Mouse (Mus musculus): ENCODE results near the gene Pfdn6.

Gene Pfdn6

DNA sequence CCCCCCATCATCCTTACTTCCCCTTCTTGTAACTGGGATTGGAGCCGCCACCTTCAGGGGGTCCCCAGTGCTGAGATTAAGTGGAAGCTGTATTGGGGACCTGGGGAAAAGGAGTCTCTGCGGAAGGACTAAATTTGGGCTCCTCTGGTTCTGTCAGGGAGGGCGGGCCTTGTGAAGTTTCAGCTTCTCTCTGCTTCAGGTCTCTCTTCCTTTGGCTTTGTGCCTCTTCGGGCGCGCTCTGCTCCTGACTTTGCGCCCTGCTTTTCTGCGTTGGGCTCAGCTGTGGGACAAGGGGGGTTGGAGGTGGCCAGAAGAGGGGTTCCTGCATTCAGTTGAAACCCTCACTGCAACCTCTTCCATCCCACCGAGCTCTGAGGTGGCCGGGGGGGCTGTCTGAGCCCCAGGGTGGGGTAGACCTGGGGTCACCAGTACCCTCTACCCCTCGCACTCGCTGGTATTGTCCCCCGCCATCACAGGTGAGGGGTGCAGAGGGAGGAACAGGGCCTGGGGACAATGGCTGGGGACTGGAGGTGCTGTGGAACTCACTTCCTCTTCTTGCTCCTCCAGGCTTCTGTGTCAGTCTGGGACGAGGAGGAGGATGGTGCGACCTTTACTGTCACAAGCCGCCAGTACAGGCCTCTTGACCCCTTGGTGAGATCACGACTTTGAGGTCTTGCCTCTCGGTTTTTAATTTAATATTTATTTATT lies 8.8 kb downstream of the Pfdn6 start:
- DNase-seq: no peak

DNA sequence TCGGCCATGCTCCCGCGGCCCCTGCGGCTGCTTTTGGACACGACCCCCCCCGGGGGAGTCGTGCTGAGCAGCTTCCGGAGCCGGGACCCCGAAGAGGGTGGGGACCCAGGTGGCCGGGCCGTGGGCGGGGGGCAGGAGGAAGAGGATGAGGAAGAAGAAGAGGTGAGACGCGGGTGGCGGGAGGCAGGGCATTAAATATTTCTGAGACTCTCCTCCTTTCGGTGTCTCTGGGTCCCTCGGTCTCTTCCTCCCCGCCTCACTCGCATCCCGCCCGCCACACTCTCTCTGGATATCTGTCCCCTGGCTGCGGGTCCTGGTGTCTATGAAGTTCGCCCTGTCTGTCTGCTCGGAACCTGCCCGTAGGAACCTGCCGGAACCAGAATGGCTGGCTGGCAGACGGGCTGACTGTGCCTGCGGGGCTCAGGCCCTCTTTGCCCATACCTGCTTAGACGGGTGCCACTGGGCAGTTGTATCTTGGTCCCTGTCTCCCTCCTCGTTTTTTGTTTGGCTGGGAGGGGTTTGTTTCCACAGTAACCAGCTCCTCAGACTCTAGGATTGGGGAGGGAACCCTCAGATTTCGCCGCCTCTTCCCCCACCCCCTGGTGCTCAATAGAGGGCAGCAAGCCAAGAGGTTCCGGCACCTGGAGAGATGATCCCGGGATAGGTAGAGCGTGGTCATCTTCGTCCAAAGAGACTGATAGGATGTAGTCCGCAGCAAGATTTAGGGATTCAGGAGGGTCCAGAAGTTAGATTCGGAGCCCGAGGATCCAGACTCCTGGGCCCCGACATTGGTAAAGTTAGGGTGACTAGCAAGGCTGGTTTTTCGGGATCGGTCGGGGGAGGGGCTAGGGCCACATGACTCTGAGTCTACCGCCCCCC lies 9.6 kb downstream of the Pfdn6 start:
- peak; percentile 68 for DNase-seq

DNA sequence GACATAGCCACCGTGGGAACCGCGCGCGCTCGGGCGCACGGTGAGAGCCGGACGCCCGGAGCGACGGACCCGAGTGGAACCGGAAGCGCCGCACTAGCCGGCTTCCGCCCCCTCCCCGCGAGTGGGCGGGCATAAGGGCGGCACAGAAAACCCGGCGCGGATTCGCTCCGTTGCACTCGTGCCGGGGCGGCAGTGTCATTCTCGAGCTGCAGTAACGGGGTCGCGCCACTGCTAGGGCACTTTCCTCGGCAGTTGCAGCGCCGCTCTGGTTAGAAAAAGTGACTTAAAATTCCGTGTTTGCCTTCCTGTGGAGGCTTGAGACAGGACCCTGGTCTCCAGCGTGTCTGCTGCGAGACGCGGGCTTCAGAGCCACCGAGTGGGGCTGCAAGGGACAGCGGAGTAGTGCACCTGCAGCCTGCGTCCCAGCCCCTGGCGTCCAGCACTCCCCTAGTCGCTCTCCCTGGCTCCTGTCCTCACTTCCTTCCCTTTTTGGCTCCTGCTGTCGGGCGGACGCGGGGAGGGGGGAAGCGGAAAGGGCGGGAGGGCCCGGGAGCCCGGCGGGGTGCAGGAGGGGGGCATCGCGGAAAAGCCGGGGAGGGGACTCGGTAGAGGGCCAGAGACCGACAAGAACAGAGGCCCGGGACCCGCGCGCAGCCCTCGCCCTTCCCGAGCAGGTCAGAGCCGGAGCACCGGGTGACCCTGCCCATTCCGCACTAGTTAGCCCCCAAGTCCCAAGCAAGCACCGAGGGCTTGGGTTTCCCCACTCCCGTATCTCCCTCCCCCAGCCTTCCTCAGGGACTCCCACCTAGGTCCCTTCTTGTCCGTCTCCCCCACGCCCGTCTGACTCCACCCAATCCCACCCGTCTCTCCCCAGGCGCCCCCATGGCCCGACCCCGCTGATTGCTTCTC lies 10.5 kb downstream of the Pfdn6 start, which contains the start of gene Rgl2:
TSS of gene Rgl2 (plus strand) at position 173 of the 909 bp plus-strand sequence.
- DNase-seq: peak; percentile 98 to 99

DNA sequence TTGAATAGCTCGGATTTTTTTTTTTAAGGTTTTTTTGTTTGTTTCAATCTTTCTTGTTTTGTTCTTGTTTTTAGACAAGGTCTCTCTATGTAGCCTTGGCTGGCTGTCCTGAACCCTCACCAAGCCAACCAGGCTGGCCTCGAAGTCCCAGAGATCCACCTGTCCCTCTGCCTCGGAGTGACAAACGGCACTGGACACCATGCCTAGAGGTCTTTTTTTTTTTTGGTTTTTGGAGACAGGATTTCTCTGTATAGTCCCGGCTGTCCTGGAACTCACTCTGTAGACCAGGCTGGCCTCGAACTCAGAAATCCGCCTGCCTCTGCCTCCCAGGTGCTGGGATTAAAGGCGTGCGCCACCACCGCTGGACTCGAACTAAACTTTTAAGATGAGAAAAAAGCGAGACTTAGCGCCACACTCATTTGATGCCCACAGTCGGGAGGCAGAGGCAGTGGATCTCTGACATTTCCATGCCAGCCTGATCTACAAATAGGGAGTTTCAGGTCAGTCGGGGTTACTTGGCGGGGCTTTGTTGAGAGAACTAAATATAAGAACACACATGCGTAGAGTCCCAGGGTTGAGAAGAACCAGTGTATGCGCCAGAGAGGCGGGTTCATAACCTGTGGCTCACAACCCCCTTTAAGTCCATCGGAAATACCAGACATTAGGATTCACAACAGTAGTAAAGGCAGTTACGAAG lies 11.7 kb downstream of the Pfdn6 start:
- no peak for DNase-seq

DNA sequence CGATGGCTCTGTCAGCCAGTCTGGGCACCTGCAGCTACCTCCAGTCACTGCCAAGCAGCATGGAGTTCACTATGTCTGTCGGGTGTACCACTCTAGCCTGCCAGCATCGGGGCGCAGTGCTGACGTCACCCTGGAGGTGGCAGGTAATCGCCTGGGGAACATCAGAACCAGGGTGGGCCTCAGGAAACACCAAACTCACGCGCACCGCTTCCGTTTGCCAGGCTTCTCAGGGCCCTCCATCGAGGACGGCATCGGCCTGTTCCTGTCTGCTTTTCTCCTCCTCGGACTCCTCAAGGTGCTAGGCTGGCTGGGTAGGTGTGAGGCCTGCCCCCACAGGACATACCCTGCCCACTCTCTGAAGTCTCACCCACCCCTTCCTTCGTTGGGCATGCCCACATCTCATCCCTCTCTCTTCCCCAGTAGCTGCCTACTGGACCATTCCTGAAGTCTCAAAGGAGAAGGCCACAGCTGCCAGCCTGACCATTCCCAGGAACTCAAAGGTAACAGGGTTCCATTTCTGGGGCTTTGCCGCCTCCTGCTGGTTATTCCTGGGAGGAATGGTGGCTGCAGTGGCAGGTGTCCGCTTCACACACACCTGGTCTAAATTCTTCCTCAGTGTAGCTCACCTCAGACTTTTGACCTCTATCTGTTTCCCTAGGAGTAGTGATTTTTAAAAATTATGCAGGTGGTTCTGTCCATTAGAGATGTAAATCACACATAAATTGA lies 13.8 kb downstream of the Pfdn6 start:
- peak; percentile 39 to 44 for DNase-seq

DNA sequence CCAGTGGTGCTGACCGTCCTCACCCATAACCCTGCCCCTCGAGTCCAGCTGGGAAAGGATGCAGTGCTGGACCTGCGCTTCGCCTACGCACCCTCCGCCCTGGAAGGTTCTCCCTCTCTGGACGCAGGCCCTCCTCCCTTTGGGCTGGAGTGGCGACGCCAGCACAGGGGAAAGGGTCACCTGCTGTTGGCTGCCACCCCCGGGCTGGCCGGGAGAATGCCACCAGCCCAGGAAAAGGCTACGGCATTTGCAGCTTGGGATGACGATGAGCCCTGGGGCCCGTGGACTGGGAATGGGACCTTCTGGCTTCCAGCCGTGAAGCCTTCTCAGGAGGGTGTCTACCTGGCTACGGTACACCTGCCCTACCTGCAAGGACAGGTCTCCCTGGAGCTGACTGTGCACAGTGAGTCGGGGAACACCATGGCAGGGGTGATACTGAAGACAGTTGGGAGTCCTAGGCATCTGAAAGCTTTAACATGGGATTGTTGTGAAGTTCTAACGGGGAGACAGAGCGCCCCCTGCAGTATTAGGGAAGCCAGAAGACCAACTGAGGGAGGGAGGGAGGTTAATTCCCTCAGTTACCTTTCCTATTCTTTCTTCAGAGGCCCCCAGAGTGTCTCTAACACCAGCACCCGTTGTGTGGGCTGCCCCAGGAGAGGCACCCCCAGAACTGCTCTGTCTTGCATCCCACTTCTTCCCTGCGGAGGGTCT lies 14.6 kb downstream of the Pfdn6 start:
- DNase-seq: no peak

DNA sequence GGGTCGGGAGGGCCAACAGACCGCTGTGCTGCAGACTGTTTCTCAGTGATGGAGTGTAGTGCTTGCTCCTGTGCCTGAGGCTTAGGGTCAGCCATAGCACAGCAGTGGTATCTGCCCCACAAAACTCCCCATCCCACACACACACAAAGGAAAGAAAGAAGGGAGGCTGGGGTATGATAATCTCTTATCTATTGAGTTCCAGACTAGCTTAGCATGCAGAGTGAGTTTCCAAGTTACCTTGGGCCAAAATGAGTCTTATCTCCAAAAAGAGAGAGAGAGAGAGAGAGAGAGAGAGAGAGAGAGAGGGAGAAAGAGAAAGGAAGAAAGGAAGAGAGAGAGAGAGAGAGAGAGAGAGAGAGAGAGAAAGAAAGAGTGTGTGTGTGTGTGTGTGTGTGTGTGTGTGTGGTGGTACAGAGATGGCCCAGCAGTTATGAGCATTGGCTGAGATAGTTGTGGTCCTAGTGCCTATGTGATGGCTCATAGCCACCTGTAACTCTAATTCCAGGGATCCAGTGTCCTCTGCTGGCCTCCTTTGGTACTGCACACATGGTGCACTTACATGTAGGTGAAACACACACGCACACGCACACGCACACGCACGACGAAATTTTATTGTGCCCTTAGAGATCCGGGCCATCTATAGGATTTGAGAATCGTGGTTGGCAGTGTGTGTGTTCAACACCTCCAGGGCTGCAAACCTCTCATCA lies 15.4 kb downstream of the Pfdn6 start:
- DNase-seq: peak; percentile 66 to 82

DNA sequence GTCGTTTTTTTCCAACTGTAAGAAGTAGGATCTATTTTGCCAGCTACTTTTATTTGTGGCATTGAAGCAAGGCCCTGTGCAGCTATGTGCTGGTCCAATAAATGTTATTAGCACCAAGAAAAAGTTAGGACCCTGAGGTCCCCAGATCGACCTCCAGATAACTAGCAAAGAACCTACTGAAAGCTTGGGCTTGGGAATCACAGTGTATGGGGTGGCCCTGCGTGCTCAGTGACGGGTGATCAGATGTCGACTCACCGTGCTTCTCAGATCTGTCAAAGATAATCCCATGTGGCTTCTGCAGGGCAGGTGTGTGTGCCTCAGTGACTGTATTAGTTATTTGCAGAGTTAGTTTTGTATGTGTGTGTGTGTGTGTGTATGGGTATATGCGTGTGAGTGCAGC lies 18.8 kb downstream of the Pfdn6 start:
- DNase-seq: no peak

DNA sequence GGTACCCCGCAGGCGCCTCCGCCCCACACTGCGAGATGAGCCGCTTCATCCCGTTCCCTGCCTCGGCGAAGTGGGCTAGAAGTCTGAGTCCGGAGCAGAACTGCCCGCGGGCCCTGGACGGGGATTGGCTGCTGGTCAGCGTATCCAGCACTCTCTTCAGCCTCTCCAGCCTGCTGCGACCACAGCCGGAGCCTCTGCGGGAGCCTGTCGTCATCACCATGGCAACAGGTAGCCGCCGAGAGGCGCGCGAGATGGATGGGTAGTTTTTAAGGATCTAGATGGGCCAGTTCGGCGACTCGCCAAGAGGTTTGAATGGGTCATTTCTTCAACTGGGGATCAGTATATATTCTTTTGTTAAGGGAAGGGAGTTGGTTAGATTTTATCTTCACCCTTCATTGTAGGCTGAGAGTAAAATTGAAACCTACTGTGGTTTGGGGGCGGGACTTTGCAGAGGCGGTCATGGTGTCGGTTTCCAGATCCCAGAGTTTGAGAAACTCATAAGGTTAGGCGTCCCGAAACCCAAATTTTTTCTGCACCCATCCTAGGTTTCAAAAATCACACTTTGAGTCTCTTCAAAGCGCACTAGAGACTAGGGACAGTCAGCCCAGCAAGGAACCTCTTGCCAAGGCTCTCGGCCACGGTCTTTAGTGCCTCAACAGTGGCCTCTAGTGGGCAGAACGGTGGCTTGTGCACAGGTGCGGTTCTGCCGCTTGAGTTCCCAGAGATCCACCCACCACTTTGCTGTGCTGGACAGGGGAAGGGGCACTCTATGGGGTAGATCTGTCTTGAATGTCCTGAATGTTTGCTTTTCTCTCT lies 19.7 kb downstream of the Pfdn6 start:
- peak; percentile 95 to 97 for DNase-seq

DNA sequence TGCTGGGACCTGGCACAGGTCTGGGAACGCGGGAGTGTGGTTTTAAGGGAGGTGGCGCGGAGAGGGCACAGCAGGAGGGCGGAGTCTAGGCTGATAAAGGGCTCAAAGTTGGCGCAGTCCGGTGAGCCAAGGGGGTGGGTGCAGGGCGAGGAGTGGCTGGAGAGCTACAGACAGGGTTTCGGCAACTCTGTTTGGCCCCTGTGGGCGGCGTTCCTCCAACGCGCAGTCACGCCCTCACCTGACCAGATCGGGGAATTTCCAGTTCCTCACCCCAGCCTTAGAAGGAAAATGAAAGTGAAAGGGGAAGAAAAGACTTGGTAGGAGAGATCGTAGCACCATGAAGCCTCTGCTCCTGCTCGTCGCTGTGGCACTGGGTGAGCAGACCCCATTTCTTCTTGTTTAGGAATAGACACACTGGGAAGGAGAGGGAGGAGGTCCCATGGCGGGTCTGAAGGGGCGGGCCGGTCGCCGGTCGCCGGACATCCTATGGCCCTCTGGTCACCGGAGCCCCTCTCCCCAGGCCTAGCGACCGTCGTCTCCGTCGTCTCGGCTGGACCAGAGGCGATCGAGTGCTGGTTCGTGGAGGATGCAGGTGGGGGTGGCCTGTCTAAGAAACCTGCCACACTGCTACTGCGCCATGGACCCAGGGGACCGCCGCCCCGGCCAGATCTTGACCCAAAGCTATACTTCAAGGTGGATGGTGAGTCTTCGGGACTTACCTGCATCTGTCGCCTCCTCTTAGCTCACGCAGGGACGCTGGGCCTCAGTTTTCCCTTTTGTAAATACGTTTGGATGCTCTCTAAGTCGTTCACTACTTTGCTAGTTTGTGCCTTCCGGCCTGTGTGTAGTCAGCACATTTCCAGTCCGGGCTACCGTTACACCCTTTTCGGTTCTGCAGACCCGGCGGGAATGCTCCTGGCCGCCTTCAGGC lies 20.5 kb downstream of the Pfdn6 start:
- DNase-seq: peak; percentile 75

DNA sequence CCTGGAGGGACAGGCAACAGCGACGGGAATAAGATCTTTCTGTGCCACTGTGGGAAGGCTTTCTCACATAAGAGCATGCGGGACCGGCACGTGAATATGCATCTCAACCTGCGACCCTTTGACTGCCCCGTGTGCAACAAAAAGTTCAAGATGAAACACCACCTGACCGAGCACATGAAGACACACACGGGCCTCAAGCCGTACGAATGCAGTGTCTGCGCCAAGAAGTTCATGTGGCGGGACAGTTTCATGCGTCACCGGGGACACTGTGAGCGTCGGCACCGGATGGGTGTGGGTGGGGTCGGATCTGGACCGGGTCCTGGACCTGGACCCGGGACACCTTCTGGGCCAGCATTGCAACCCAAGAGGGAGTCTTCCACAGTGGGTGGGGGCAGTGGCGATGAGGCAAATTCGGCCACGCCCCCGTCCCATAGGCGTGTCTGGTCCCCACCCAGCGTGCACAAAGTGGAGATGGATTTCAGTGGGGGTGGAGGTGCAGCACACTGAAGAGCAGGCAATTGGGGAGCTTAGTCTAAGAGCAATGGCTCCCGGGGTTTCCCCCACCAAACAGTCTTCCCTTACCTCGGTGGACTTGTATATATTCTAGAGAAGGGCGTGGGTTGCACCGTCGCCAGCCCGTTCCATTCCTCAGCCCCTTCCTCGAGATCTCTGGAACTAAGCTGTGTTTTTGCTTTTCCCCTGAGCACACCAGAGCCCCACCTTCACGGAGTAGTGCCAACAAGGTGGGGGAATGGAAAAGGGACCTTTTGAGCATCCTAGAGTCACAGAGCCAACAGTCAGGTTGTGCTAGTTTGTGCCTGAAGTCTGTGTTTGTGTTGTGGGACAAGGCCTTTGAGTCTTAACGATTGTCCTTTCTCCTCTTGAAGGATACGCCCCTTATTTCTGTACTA lies 21.6 kb downstream of the Pfdn6 start:
- DNase-seq: peak; percentile 36 to 43

DNA sequence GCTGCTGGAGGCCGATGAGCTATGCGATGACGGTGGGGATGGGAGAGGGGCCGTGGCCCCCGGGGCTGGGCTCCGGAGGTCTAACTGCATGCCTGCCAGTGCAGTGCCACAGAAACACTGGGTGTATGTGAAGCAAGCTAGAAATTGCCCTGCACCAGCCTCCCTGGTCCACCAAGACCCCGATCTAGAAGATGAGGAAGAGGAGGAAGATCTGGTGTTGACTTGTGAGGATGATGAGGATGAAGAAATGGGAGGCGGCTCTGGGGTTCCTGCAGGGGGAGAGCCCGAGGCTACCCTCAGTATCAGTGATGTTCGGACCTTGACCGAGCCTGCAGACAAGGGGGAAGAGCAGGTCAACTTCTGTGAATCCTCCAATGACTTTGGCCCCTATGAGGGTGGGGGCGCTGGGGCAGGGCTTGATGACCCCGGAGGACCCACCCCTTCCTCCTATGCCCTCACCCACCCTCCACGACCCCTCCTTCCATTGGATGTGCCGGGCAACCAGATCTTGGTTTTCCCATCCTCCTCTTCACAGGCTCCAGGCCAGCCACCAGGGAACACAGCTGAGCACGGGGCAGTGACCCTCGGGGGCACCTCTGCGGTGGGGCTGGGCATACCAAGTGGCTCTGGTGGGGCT lies 22.4 kb downstream of the Pfdn6 start:
- DNase-seq: peak in 1 of 2 experiments; percentile 19

DNA sequence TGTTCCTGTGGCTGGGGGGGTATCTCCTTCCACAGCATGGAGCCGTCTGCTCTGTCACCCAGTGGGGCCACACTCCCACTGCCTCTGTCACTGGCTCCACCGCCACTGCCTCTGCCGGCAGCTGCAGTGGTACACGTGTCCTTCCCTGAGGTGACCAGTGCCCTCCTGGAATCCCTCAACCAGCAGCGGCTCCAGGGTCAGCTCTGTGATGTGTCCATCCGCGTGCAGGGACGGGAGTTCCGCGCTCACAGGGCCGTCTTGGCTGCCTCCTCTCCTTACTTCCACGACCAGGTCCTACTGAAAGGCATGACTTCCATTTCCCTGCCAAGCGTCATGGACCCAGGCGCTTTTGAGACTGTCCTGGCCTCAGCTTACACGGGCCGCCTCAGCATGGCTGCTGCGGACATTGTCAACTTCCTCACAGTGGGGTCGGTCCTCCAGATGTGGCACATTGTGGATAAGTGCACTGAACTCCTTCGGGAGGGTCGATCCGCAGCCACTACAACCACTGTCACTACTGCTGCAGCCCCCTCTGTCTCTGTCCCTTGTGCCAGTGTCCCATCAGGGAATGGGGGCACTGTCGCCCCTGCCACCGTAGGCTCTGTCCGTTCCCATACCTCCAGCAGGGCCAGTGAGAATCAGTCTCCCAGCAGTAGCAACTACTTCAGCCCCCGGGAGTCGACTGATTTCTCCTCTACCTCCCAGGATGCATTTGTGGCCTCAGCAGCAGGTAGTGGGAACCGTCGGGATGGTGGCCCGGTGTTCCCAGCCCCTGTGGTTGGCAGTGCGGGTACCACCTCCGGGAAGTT lies 23.1 kb downstream of the Pfdn6 start:
- DNase-seq: peak in 1 of 2 experiments; percentile 35

DNA sequence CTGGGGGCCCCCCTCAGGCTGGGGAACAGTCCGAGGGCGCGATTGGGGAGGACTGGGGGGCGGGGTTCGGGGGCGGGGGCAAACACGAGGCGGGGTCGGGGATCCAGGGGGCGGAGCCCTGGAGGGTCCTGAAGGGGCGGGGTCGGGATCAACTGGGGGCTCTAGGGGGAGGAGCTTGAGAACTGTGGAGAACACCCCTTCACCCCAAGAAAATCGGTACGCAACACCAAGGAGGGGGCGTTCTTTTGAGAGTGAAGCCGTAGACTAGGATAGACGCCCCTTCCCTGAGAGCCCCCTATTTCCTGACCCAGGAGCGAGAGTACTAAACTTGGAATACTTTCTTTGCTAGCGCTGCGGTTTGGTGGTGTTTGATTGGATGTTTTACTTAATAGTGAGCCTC lies 23.8 kb downstream of the Pfdn6 start:
- DNase-seq: no peak

DNA sequence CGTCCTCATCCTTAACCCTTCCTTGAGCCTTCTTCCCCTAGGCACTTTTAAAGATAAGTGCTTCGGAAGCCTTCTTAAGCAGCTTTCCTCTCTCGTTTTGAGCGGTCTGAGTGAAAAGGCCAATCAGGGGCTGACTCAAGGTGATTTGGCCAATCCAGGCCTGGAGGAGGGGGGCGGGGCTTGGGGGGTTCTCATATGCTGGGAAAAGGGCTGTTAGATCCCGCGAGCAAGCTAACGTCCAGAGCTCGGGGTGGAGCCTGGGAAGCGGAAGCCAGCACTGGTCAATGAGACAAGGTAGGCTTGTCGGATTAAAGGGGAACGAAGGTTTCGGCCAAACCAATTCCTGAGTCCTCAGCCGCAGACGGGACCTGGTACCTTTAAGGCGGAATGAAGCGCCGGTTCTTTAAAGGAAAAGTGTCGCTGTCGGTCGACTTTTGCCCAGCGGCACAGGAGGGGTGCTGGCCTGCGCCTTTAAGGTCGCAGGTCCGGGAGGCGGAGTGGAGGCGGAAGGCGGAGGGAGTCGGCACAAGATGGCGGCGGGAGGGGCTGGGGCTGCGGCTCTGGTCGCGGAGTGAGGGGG lies 24.4 kb downstream of the Pfdn6 start, which contains the start of the genes Tapbp and Zbtb22:
TSS of gene Tapbp (plus strand) at position 229 of the 580 bp plus-strand sequence.
TSS of gene Zbtb22 (plus strand) at position 234 of the 580 bp plus-strand sequence.
- peak; percentile 98 to 99 for DNase-seq
